Mouse (Mus musculus) myocyte (in vitro differentiated cells): ENCODE measurements around the gene Rbm15.

Experiments used
- POLR2A ChIP-seq: IDR thresholded peaks from one replicate; pipeline ENCODE4 v1.6.1; 2011; ENCODE audit warnings: low read depth, mild to moderate bottlenecking, control low read depth, moderate library complexity; ENCODE audit not compliant: insufficient read length
- POLR2AphosphoS2 ChIP-seq: IDR thresholded peaks from one replicate; pipeline ENCODE4 v1.6.1; 2011; ENCODE audit warnings: low read depth, control low read depth; ENCODE audit not compliant: insufficient read length
- USF1 ChIP-seq: IDR thresholded peaks from one replicate; pipeline ENCODE4 v1.6.1; 2011; ENCODE audit warnings: low read depth, mild to moderate bottlenecking, control low read depth, moderate library complexity

DNA sequence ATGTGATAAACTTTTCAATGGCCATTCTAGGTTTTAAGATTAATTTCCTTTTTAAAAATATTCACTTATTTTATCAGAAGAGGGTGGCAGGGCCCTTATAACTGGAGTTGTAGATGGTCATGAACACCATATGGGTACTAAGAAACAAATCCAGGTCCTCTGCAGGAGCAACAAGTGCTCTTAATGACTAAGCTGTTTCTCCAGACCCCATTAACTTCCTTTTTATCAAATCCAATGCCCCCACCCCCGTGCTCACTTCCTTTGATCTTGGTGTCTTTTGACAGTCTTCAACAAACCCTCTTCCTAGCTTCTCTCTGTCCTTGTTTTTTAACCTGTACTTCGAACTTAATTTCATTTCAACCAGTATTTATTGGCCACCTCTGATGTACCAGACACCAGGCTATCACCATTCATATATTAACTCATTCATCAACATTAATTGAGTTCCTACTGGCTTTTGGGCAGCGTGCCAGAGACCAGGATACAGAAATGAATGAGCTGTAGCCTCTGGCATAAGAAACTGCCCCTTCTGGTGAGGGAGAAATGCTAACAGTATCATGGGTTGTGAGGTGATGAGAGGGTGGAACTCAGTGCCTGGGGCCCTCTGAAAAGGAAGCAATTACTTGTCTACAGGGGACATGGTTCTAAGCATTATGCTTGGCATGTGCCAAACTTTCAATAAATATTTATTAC lies 11.7 kb upstream of the Rbm15 start:
- TF ChIP-seq USF1 (no peak), POLR2A (no peak), POLR2AphosphoS2 (no peak)
